Mouse (Mus musculus) olfactory bulb, adult 2 months (tissue): ENCODE results near the gene Nr2f1.

Source experiments
- CTCF ChIP-seq: fragments of 200-500 bp; IDR thresholded peaks from 2 replicates; pipeline ENCODE4 v1.5.1; 2012; ENCODE audit warnings: low read depth, mild to moderate bottlenecking, low read length, moderate library complexity; ENCODE audit not compliant: insufficient read depth
- POLR2A ChIP-seq: fragments of 200-500 bp; IDR thresholded peaks from 2 replicates; pipeline ENCODE4 v1.6.1; 2012; ENCODE audit warnings: mild to moderate bottlenecking, low read depth, low read length, moderate library complexity; ENCODE audit not compliant: insufficient read depth

GRCm38 (mm10) chr13:78178771-78179170 lies 20.8 kb downstream of the Nr2f1 start:
- TF ChIP-seq POLR2A (no peak), CTCF (no peak)
